Mouse (Mus musculus): Measurements from ENCODE around the gene Sgk2. TPM values are rescaled to one million over a fixed set of nuclear protein-coding genes. Genes with fewer than 3 reads are reported as not detected.
"Not testable (repeated sequence)": the region's sequence is repeated elsewhere in the genome, so short reads cannot be mapped to it uniquely, and the experiment has no call there.

The Sgk2 gene
- total RNA-seq, 2 experiments from 2014 or later, result 0.63 TPM; not detected in 1

GRCm38 (mm10) chr2:163056584-163056983 lies 69.5 kb downstream of the Sgk2 start:
- DNase-seq (ENCODE audit: low spot score in 2 of 2), result no peak

- not testable (repeated sequence) for DNase-seq (ENCODE audit: low spot score in 2 of 2)
These were observed 71.9 kb downstream of the Sgk2 start for GRCm38 (mm10) chr2:163058981-163059380.

- DNase-seq (ENCODE audit: low spot score in 2 of 2), result no peak
These were observed 73.5 kb downstream of the Sgk2 start for GRCm38 (mm10) chr2:163060630-163061029.

- DNase-seq (ENCODE audit: low spot score in 2 of 2), result no peak
These were observed 74.3 kb downstream of the Sgk2 start for GRCm38 (mm10) chr2:163061203-163062118.

- no peak for DNase-seq (ENCODE audit: low spot score in 2 of 2)
These were observed 75.0 kb downstream of the Sgk2 start for GRCm38 (mm10) chr2:163062119-163062508.

Other genes starting within 250 kb of the Sgk2 start
- gene Srsf6, start 55.8 kb upstream of the Sgk2 start, total RNA-seq (2021), result 100 to 1,000 TPM; 172 to 220 TPM
- under 1 TPM in 1 of 2 experiments, not detected in 1; 0.51 TPM for gene L3mbtl1, start 43.9 kb upstream of the Sgk2 start, total RNA-seq (2021)
- 10 to 100 TPM; 39.5 to 61.6 TPM for gene Ift52, start 30.0 kb downstream of the Sgk2 start, total RNA-seq (2021)
- 1 to 10 TPM; 1.6 to 1.9 TPM for gene Mybl2, start 67.4 kb downstream of the Sgk2 start, total RNA-seq (2021)
- gene Gtsf1l, start 100.5 kb downstream of the Sgk2 start, total RNA-seq (2021), result not detected
- 10 to 100 TPM in 1 of 2 experiments, 1 to 10 TPM in 1; 4.1 to 24.2 TPM for gene Tox2, start 215.8 kb downstream of the Sgk2 start, total RNA-seq (2021)

All from adrenal gland, adult 18-20 months (tissue).